In genomic region chr12:69184342-69185295, GRCm38 (mm10) we compare ENCODE assay signal across 8 mouse cellular contexts. TPM values are rescaled to one million over a fixed set of nuclear protein-coding genes. Genes with fewer than 3 reads are reported as not detected.
DNase-seq lines count a peak whose midpoint lies in the region; ATAC-seq lines count a peak whose summit lies in the region.

No protein-coding gene starts in this region.

- H3K36me3 ChIP-seq in midbrain, embryonic 13.5 days, result peaks cover 23% of the 10 kb centered on the region
- peaks cover 12% of the 10 kb centered on the region for H3K36me3 ChIP-seq in stomach, embryonic 14.5 days (ENCODE audit: control insufficient read depth, insufficient read depth, low read length)

- peak overlapping the region; percentile 90 for H3K4me3 ChIP-seq in midbrain, embryonic 13.5 days (replicated peaks)
- peak overlapping the region; percentile 76 for H3K4me3 ChIP-seq in stomach, embryonic 14.5 days (ENCODE audit: low read depth, low read length)

- intact Hi-C loops in gastrocnemius, postnatal 14 days (cut with DNase I; ENCODE audit: low total_unique reads), result loop anchor here (10.0 kb wide), 1 partner anchor 410 kb away; no protein-coding TSS in a partner anchor

- H3K27ac ChIP-seq in midbrain, embryonic 13.5 days, result peak overlapping the region; percentile 94
- peak overlapping the region; percentile 85; the same call in 1 of the 2 replicates for H3K27ac ChIP-seq in stomach, embryonic 14.5 days (ENCODE audit: low read length)

- peaks cover 28% of the 10 kb centered on the region for H3K4me1 ChIP-seq in midbrain, embryonic 13.5 days (replicated peaks)
- peaks cover 15% of the 10 kb centered on the region for H3K4me1 ChIP-seq in stomach, embryonic 14.5 days (ENCODE audit: control insufficient read depth, insufficient read depth, low read length)

- peak; percentile 44 to 59 for DNase-seq in right cerebral cortex, adult 2 months (ENCODE audit: low spot score in 2 of 2)
- no peak for DNase-seq in right cerebral cortex, postnatal 25 days
- DNase-seq in gastrocnemius, postnatal 14 days, result peak; percentile 67
- DNase-seq in induced T-regulatory cell, adult 2 months (ENCODE audit: low read depth), result peak; percentile 76
- peak; percentile 68 for DNase-seq in liver

- no peaks in the 10 kb centered on the region for H3K27me3 ChIP-seq in midbrain, embryonic 13.5 days
- H3K27me3 ChIP-seq in stomach, embryonic 14.5 days (ENCODE audit: control insufficient read depth, insufficient read depth, low read length), result no peaks in the 10 kb centered on the region

- peak overlapping the region; percentile 92 for H3K9ac ChIP-seq in midbrain, embryonic 13.5 days (replicated peaks)
- H3K9ac ChIP-seq in stomach, embryonic 14.5 days (replicated peaks; ENCODE audit: low read depth, low read length), result peak overlapping the region; percentile 84

- WGBS in midbrain, embryonic 13.5 days, result 3% methylated on average over 73 of the region's 86 CpGs
- WGBS in stomach, embryonic 14.5 days, result 2% methylated on average over 75 of the region's 86 CpGs

- H3K4me2 ChIP-seq in midbrain, embryonic 13.5 days (replicated peaks), result peak overlapping the region; percentile 90
- peak overlapping the region; percentile 94 for H3K4me2 ChIP-seq in stomach, embryonic 14.5 days (replicated peaks; ENCODE audit: low read depth, low read length)

- peak; percentile 47 for ATAC-seq in common myeloid progenitor, adult 5-6 weeks (replicated peaks; ENCODE audit: low read depth, poor library complexity, severe bottlenecking)
- ATAC-seq in midbrain, embryonic 13.5 days, result peak; percentile 76
- peak; percentile 59; the same call in 1 of the 2 replicates for ATAC-seq in stomach, embryonic 14.5 days (ENCODE audit: insufficient number of reproducible peaks, insufficient read depth, low FRiP score, low read depth)

- H3K9me3 ChIP-seq in midbrain, embryonic 13.5 days, result no peaks in the 10 kb centered on the region
- H3K9me3 ChIP-seq in stomach, embryonic 14.5 days (ENCODE audit: control insufficient read depth, low read depth, low read length), result no peaks in the 10 kb centered on the region

RNA-seq across cellular contexts. Expression of gene Mgat2, which starts 0.7 kb away (rescaled TPM):
- 105 and 110 TPM in 2 replicates for total RNA-seq in common myeloid progenitor, adult 5-6 weeks (2017)
- total RNA-seq in gastrocnemius, postnatal 14 days (2021), result 10 to 100 TPM; 11.7 to 16.1 TPM
- polyA plus RNA-seq in midbrain, embryonic 13.5 days (2015; fragmentation: Nextera tagmentation; extraction: Ambion mirVana), result 32.0 and 35.0 TPM in 2 replicates
- 42.6 and 47.0 TPM in 2 replicates for polyA plus RNA-seq in stomach, embryonic 14.5 days (2014; fragmentation: Nextera tagmentation; extraction: Ambion mirVana)

RNA-seq across cellular contexts. Expression of gene Rpl36al, which starts 0.7 kb away (rescaled TPM):
- total RNA-seq in common myeloid progenitor, adult 5-6 weeks (2017), result 891 and 1,224 TPM in 2 replicates
- total RNA-seq in gastrocnemius, postnatal 14 days (2021), result 100 to 1,000 TPM; 324 to 375 TPM
- polyA plus RNA-seq in midbrain, embryonic 13.5 days (2015; fragmentation: Nextera tagmentation; extraction: Ambion mirVana), result 369 and 374 TPM in 2 replicates
- polyA plus RNA-seq in stomach, embryonic 14.5 days (2014; fragmentation: Nextera tagmentation; extraction: Ambion mirVana), result 629 and 653 TPM in 2 replicates

RNA-seq across cellular contexts. Expression of gene Gm49383, which starts 12.3 kb away (rescaled TPM):
- 43.1 and 49.1 TPM in 2 replicates for total RNA-seq in common myeloid progenitor, adult 5-6 weeks (2017)
- 1 to 10 TPM; 1.5 to 2.8 TPM for total RNA-seq in gastrocnemius, postnatal 14 days (2021)
- polyA plus RNA-seq in midbrain, embryonic 13.5 days (2015; fragmentation: Nextera tagmentation; extraction: Ambion mirVana), result 20.7 and 24.5 TPM in 2 replicates
- polyA plus RNA-seq in stomach, embryonic 14.5 days (2014; fragmentation: Nextera tagmentation; extraction: Ambion mirVana), result 24.3 and 29.6 TPM in 2 replicates

RNA-seq across cellular contexts. Expression of gene Dnaaf2, which starts 13.6 kb away (rescaled TPM):
- total RNA-seq in common myeloid progenitor, adult 5-6 weeks (2017), result 3.0 and 6.5 TPM in 2 replicates
- total RNA-seq in gastrocnemius, postnatal 14 days (2021), result under 1 TPM; 0.24 to 0.66 TPM
- 8.2 and 8.9 TPM in 2 replicates for polyA plus RNA-seq in midbrain, embryonic 13.5 days (2015; fragmentation: Nextera tagmentation; extraction: Ambion mirVana)
- 9.2 and 9.4 TPM in 2 replicates for polyA plus RNA-seq in stomach, embryonic 14.5 days (2014; fragmentation: Nextera tagmentation; extraction: Ambion mirVana)

RNA-seq across cellular contexts. Expression of gene Lrr1, which starts 16.0 kb away (rescaled TPM):
- total RNA-seq in common myeloid progenitor, adult 5-6 weeks (2017), result 9.8 and 16.1 TPM in 2 replicates
- total RNA-seq in gastrocnemius, postnatal 14 days (2021), result under 1 TPM; 0.27 to 0.31 TPM
- polyA plus RNA-seq in midbrain, embryonic 13.5 days (2015; fragmentation: Nextera tagmentation; extraction: Ambion mirVana), result 9.7 and 11.0 TPM in 2 replicates
- polyA plus RNA-seq in stomach, embryonic 14.5 days (2014; fragmentation: Nextera tagmentation; extraction: Ambion mirVana), result 21.7 and 23.1 TPM in 2 replicates

Comparison
In these comparisons a context has a peak if more than half of its experiments do, and no peak if none do; other contexts are left out.
1. RNA of gene Gm49383, which starts 12.3 kb away (total RNA-seq): 43.1 to 49.1 TPM in common myeloid progenitor, adult 5-6 weeks; 1.5 to 2.8 TPM in gastrocnemius, postnatal 14 days; every median in the first group is over 10 times any median in the second.
2. Peak in every context shown above with its lines, with median percentiles within 50 percentile points of each other: ATAC-seq.